Mouse (Mus musculus) adrenal gland (tissue): ENCODE measurements at regions not wholly inside any gene's neighbourhood (a gene's known extent, or its start where the extent isn't known, plus 50 kb on each side); places are given as distances from the start of the nearest gene placed in this dataset.

Experiments
- intact Hi-C: fragments of 180-260 bp; cut with DNase I; formaldehyde crosslinking; loops from one replicate; pipeline ENCODE4 v1.15.1; 2025

- intact Hi-C loops, result no loop called here
Observed at GRCm38 (mm10) chr2:77358176-77358575, 77.8 kb upstream of the Sestd1 start.

GRCm38 (mm10) chr2:77356798-77357197 lies 76.4 kb upstream of the Sestd1 start:
- intact Hi-C loops, result no loop called here

GRCm38 (mm10) chr2:77351987-77352628 lies 71.7 kb upstream of the Sestd1 start:
- intact Hi-C loops, result no loop called here

- intact Hi-C loops, result no loop called here
Observed at GRCm38 (mm10) chr2:77347027-77347426, 66.6 kb upstream of the Sestd1 start.

GRCm38 (mm10) chr2:77343736-77344440 lies 63.5 kb upstream of the Sestd1 start:
- intact Hi-C loops, result no loop called here

GRCm38 (mm10) chr2:77342416-77342815 lies 62.0 kb upstream of the Sestd1 start:
- intact Hi-C loops, result loop anchor here (1.0 kb wide), 1 partner anchor 374 kb away; no protein-coding TSS in a partner anchor

- intact Hi-C loops, result loop anchor here (1.0 kb wide), 2 partner anchors 92 to 373 kb away; no protein-coding TSS in a partner anchor
Observed at GRCm38 (mm10) chr2:77341575-77342332, 61.4 kb upstream of the Sestd1 start.

GRCm38 (mm10) chr2:77340076-77340475 lies 59.7 kb upstream of the Sestd1 start:
- intact Hi-C loops, result no loop called here

- intact Hi-C loops, result no loop called here
Observed at GRCm38 (mm10) chr2:77337786-77338406, 57.5 kb upstream of the Sestd1 start.

- intact Hi-C loops, result no loop called here
Observed at GRCm38 (mm10) chr2:77337318-77337717, 56.9 kb upstream of the Sestd1 start.

- intact Hi-C loops, result no loop called here
Observed at GRCm38 (mm10) chr2:77336810-77337209, 56.4 kb upstream of the Sestd1 start.

GRCm38 (mm10) chr2:77334706-77335105 lies 54.3 kb upstream of the Sestd1 start:
- intact Hi-C loops, result no loop called here

- intact Hi-C loops, result no loop called here
Observed at GRCm38 (mm10) chr2:77333394-77334079, 53.1 kb upstream of the Sestd1 start.
